Mouse (Mus musculus) urinary bladder, adult 18-20 months (tissue): ENCODE measurements around the gene Olfr1157.

Experiments used
- DNase-seq, 2 experiments: peaks; one replicate each; pipeline ENCODE4 v3.0.0; 2022; ENCODE audit warnings: low spot score in 2 of 2, mixed read lengths in 2 of 2

Olfr1157 gene

GRCm38 (mm10) chr2:87968199-87968598 lies at the start of gene Olfr1157:
TSS of gene Olfr1157 (minus strand) at chr2:87968299.
- no peak for DNase-seq

- no peak for DNase-seq
These were observed 39.6 kb upstream of the Olfr1157 start, which contains the start of gene Olfr1160 for GRCm38 (mm10) chr2:88007515-88008318. TSS of gene Olfr1160 (minus strand) at chr2:88008268.

GRCm38 (mm10) chr2:87989813-87990212 lies 21.7 kb upstream of the Olfr1157 start, which contains the start of gene Olfr1158:
TSS of gene Olfr1158 (plus strand) at chr2:87990113.
- DNase-seq, result no peak

- DNase-seq, result no peak
These were observed 6.5 kb upstream of the Olfr1157 start, which contains the start of gene Olfr74 for GRCm38 (mm10) chr2:87974563-87974962. TSS of gene Olfr74 (minus strand) at chr2:87974663.

GRCm38 (mm10) chr2:87953000-87953399 lies 15.1 kb downstream of the Olfr1157 start, which contains the start of gene Olfr1156:
TSS of gene Olfr1156 (minus strand) at chr2:87953100.
- DNase-seq, result no peak

- DNase-seq, result no peak
These were observed 23.1 kb downstream of the Olfr1157 start, which contains the start of gene Olfr1155 for GRCm38 (mm10) chr2:87945037-87945436. TSS of gene Olfr1155 (minus strand) at chr2:87945137.
